Mouse (Mus musculus) cerebellum, adult 2 months (tissue): ENCODE results near the gene Hus1. TPM values are rescaled to one million over a fixed set of nuclear protein-coding genes. Genes with fewer than 3 reads are reported as not detected.

Experiments
- DNase-seq, 2 experiments: peaks; one replicate each; pipeline ENCODE4 v3.0.0; 2021
- H3K27ac ChIP-seq: fragments of 200-500 bp; 2 replicates; pipeline ENCODE4 v1.5.1; 2012; ENCODE audit warnings: low read length, control low read depth, inconsistent platforms; ENCODE audit not compliant: insufficient read depth
- H3K27me3 ChIP-seq: fragments of 200-500 bp; 2 replicates; pipeline ENCODE4 v1.6.1; 2012; ENCODE audit warnings: inconsistent platforms, mild to moderate bottlenecking, low read length, moderate library complexity; ENCODE audit not compliant: control insufficient read depth, insufficient read depth
- H3K4me1 ChIP-seq: fragments of 200-500 bp; 2 replicates; pipeline ENCODE4 v1.6.1; 2011; ENCODE audit warnings: low read length; ENCODE audit not compliant: control insufficient read depth, insufficient read depth
- H3K4me3 ChIP-seq: fragments of 200-500 bp; replicated peaks from 2 replicates; pipeline ENCODE3; 2011; ENCODE audit warnings: mild to moderate bottlenecking, low read depth, low read length, control low read depth; ENCODE audit not compliant: insufficient read depth
- CTCF ChIP-seq: fragments of 200-500 bp; IDR thresholded peaks from 2 replicates; pipeline ENCODE4 v1.5.1; 2011; ENCODE audit warnings: low read depth, mild to moderate bottlenecking, control low read depth, low read length, moderate library complexity, borderline replicate concordance; ENCODE audit not compliant: insufficient read depth
- POLR2A ChIP-seq: fragments of 200-500 bp; IDR thresholded peaks from 2 replicates; pipeline ENCODE4 v1.6.1; 2011; ENCODE audit warnings: low read length, control low read depth, borderline replicate concordance; ENCODE audit not compliant: insufficient read depth
- WGBS: fragments of 180-500 bp; shearing (Covaris S2); methylation state at CpG from one replicate; pipeline ENCODE4 v1.1.7; 2018; 5-methylcytosine and 5-hydroxymethylcytosine counted together
- polyA plus RNA-seq: library from polyadenylated mRNA; depleted of rRNA; stranded (reverse); fragments of >200 nt; gene quantifications from 2 replicates; pipeline ENCODE4 v1.2.3, GENCODE M21; 2012

The Hus1 gene
- polyA plus RNA-seq, 1 experiment, result 13.5 TPM

GRCm38 (mm10) chr11:8972093-8972492 lies 38.9 kb downstream of the Hus1 start:
- TF ChIP-seq POLR2A, result no peak
- no peak for TF ChIP-seq CTCF
- no peaks in the 10 kb centered on the region; the same call in 1 of the 2 replicates for H3K4me1 ChIP-seq
- H3K27ac ChIP-seq, result no peak overlapping the region
- no peaks in the 10 kb centered on the region for H3K27me3 ChIP-seq
- no peak for DNase-seq
- 88% methylated on average over 6 of the region's 6 CpGs for WGBS
- H3K4me3 ChIP-seq, result no peak overlapping the region

- 83% methylated on average over 9 of the region's 9 CpGs for WGBS
- Histone ChIP-seq H3K27ac (no peak overlapping the region), H3K27me3 (no peaks in the 10 kb centered on the region), H3K4me1 (no peaks in the 10 kb centered on the region; the same call in 1 of the 2 replicates), H3K4me3 (no peak overlapping the region)
- DNase-seq, result no peak
- TF ChIP-seq CTCF (no peak), POLR2A (no peak)
Measured at GRCm38 (mm10) chr11:8970509-8970908, 40.5 kb downstream of the Hus1 start.

- Histone ChIP-seq H3K27me3 (no peaks in the 10 kb centered on the region), H3K4me1 (no peaks in the 10 kb centered on the region), H3K27ac (no peak overlapping the region), H3K4me3 (no peak overlapping the region)
- 98% methylated on average over 7 of the region's 7 CpGs for WGBS
- TF ChIP-seq CTCF (no peak), POLR2A (no peak)
- no peak for DNase-seq
Measured at GRCm38 (mm10) chr11:8968094-8968493, 42.9 kb downstream of the Hus1 start.

- Histone ChIP-seq H3K4me1 (no peaks in the 10 kb centered on the region), H3K4me3 (no peak overlapping the region), H3K27me3 (no peaks in the 10 kb centered on the region), H3K27ac (no peak overlapping the region)
- no peak for TF ChIP-seq POLR2A
- no peak for TF ChIP-seq CTCF
- DNase-seq, result peak in 1 of 2 experiments; percentile 10
- 75% methylated on average over 10 of the region's 10 CpGs for WGBS
Measured at GRCm38 (mm10) chr11:8958572-8958971, 52.4 kb downstream of the Hus1 start.

- 60% methylated on average over 4 of the region's 4 CpGs for WGBS
- Histone ChIP-seq H3K4me1 (no peaks in the 10 kb centered on the region), H3K27me3 (no peaks in the 10 kb centered on the region), H3K27ac (no peak overlapping the region), H3K4me3 (no peak overlapping the region)
- no peak for DNase-seq
- TF ChIP-seq CTCF, result no peak
Measured at GRCm38 (mm10) chr11:8958108-8958507, 52.9 kb downstream of the Hus1 start.

- WGBS, result 74% methylated on average over 6 of the region's 6 CpGs
- TF ChIP-seq POLR2A (no peak), CTCF (peak; percentile 45; the same call in 1 of the 2 replicates)
- Histone ChIP-seq H3K27me3 (no peaks in the 10 kb centered on the region), H3K4me3 (no peak overlapping the region), H3K4me1 (no peaks in the 10 kb centered on the region), H3K27ac (no peak overlapping the region)
- DNase-seq, result no peak
Measured at GRCm38 (mm10) chr11:8957023-8957422, 54.0 kb downstream of the Hus1 start.

GRCm38 (mm10) chr11:8955678-8956077 lies 55.3 kb downstream of the Hus1 start:
- WGBS, result 3% methylated on average over 1 of the region's 1 CpGs
- Histone ChIP-seq H3K4me3 (no peak overlapping the region), H3K27me3 (no peaks in the 10 kb centered on the region), H3K4me1 (no peaks in the 10 kb centered on the region), H3K27ac (no peak overlapping the region)
- peak; percentile 16 to 20 for DNase-seq
- TF ChIP-seq CTCF (peak; percentile 69), POLR2A (no peak)

GRCm38 (mm10) chr11:8949765-8950430 lies 61.1 kb downstream of the Hus1 start:
- H3K27me3 ChIP-seq, result no peaks in the 10 kb centered on the region
- H3K4me3 ChIP-seq, result no peak overlapping the region
- H3K27ac ChIP-seq, result no peak overlapping the region
- H3K4me1 ChIP-seq, result no peaks in the 10 kb centered on the region; the same call in 1 of the 2 replicates
- 37% methylated on average over 6 of the region's 6 CpGs for WGBS
- no peak for TF ChIP-seq CTCF
- TF ChIP-seq POLR2A, result no peak
- DNase-seq, result no peak
